Mouse (Mus musculus): ENCODE measurements around the gene Cab39l.
"Not testable (repeated sequence)": the region's sequence is repeated elsewhere in the genome, so short reads cannot be mapped to it uniquely, and the experiment has no call there.

Gene Cab39l

DNA sequence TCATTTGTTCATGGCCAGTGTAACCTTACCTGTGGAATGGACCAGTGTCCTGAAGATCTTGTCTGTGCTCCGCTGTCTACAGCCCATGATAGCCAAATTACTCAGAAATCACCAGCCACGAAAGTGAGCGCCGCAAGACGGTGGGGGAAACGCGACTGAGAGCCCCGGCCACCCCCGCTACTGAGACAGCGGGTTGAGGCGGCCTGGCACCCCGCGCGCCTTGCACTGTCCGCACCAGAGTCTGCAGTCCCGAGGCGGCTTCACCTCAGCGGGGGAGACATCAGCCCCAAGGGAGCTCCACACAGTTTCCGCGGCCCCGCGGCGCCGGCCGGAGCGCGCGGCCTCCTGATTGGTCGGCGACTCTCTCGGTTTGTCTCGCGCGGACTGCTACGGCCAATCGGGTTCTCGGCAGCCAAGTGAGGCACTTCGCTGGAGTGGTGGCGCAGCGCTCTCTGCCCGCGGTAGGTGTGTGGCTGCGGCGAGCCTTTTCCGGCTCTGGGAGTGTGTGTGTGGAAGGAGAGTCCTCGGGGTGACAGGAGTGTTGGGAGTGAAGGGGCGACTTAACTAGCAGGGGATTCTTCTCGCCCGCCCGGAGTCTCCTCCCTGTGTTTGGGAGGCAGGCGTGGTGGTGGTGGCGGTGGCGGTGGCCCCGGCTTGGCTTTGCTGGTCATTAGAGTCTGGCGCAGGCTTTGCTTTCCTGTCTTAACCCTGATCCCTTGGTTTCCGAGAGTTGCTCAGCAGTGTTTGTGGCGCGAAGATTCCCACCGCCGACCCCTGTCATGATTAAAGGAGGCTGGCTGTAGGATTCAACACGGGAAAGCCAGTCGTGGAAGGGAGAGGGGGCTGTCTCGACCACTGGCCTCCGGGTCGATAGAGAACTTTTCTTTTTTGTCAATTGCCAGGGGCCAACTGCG, at the start of gene Cab39l, which contains the start of gene Setdb2:
TSS of gene Cab39l (plus strand) at position 415 of the 914 bp plus-strand sequence.
TSS of gene Setdb2 (minus strand) at position 327 of the 914 bp plus-strand sequence.
- peak; percentile 97 for DNase-seq

GRCm38 (mm10) chr14:59395281-59395680, 45.5 kb upstream of the Cab39l start, which contains the start of gene Phf11c:
Gene Phf11c (minus strand): TSS chr14:59395381.
- DNase-seq, result no peak

GRCm38 (mm10) chr14:59396999-59397398, 43.8 kb upstream of the Cab39l start:
- no peak for DNase-seq

DNA sequence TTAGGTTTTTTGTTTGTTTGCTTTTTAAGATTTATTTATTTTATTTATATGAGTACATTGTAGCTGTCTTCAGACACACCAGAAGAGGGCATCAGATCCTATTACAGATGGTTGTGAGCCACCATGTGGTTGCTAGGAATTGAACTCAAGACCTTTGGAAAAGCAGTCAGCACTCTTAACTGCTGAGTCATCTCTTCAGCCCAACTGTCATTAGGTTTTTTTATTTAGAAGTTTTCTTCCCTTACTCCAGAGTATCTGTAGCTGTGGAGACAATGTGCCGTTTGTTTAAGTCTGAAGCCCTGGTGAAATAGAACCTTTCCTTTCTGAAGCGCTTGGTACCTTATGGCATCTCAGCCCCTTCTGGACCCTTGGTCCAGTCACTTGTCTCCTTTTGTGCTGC, 25.8 kb upstream of the Cab39l start:
- DNase-seq, result not testable (repeated sequence)

DNA sequence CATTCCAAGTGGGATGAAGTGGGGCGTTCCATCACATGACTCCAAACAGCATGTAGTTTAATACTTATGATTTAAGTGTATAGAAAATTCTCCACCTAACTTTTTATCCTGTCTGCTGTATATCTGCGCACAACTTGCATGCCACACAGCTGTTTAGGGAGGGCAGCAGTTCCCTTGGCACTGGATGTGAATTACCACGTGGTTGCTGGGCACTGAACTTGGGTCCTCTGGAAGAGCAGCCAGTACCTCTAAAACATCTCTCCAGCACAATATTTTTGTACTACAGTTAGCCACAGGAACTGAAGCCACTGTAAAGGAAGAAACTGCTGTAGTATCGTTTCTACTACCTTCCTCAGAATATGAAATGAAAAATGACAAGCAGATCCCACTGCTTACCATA, 22.6 kb upstream of the Cab39l start:
- no peak for DNase-seq

DNA sequence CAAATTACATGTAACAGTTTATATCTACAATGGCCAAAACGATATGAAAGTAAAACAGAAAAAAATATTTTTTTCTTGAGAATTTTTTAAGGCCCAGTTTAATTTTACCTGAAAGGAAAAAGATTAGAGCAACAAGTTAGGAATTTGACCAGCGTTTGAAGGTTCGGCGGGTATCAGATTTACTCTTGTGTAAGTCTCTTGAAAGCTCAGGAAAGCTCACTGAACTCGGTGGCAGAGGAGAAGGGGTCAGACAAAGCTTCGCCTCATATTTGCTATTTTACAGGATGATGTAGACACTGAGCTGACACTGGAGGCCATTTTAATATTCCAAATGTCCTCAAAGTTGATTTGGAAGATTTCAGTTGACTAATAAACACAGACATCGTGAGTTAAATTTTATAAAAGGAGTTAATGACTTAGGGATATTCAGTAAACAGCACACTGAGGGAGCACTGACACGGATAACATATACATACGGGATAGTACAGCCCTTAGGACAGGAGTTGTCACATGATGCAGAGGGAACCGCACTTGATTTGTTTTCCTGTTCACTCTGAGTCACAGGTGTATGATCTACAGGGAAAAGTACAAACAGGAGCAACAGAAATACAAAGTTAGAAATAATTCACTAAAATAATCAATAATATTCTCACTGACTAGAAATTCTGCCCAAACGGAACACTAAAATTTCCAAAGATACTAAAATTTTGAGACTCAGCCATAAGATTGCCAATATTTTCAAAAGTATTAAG, 17.7 kb upstream of the Cab39l start:
- DNase-seq, result no peak

DNA sequence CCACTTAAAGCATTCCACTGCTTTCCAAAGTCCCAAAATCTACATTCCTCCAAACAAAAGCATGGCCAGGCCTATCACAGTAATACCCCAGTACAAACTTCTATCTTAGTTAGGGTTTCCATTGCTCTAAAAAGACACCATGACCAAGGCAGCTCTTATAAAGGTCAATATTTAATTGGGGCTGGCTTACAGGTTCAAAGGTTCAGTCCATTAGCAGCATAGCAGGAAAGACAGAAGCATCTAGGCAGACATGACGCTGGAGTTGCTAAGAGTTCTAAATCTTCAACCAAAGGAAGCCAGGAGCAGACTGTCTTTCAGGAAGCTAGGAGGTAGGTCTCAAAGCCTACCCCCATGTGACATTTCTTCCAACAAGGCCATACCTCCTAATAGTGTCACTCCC, 10.2 kb upstream of the Cab39l start:
- no peak for DNase-seq

GRCm38 (mm10) chr14:59433902-59434301, 6.9 kb upstream of the Cab39l start:
- DNase-seq, result no peak

DNA sequence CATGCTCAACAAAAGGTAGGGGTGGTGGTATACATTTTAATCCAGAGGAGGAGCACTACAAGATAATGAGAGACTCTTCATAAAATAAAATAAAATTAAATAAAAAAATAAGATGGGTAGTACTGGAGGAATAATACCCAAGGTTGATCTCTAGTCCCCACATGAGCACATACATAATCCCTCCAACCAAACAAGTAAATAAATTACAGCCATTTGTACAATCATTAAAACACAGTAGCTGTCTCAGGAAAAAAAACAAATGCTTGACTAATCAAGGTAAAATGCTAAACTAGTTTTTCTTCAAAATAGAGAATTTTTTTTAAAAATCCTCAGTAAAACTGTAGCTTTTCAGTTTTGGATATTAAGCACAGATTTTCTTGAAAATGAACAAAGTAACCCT, 5.6 kb upstream of the Cab39l start:
- DNase-seq, result no peak

DNA sequence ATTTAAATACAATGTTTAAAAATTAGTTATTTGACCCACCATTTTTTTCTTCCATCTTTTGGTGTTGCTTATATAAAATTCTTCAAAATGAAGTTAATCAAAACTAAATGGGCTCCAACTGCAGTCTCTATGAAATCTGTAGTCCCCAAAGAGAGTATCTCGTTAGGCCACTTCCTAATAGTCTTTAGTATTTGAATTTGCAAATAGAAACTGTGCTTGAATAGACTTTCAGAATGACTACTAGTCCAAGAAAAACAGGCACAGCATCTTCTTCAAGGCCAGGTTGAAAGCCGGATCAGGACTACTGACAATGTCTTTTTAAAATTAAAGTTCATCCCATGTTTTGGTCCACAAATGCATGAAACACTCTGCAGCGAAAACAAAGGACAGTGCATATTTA, 3.4 kb upstream of the Cab39l start:
- no peak for DNase-seq

DNA sequence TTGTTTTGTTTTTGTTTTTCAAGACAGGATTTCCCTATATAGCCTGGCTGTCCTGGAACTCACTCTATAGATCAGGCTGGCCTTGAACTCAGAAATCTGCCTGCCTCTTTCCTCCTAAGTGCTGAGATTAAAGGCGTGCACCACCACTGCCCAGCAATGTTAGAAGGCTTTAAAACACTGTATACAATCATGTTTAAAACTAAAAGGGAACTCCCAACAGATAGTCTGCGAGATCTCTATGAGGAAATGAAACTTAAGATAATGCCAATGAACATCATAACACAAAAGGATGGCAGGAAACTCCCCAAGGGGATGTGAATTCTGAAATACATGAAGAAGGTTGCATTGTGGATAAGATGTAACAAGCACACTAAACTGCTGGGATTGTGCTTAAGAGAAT, 2.3 kb upstream of the Cab39l start:
- DNase-seq, result no peak

DNA sequence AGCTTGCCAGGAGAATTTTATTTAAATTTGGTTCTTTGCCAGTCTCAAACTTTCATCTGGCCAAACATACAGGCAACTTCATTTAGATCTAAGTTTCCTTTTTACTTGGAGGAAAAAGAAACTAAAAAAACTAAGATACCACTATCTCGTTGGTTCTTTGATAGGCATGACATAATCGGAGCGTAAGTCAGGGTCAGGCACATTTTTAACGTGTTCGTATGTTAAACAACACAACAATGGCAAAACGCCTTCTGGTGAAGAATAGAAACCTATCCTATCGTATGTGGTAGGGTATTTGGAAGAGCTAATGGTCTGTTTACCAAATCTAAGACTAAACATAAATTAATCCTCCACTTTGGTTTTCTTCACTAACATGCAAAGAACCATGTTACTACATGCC, 733 bp upstream of the Cab39l start:
- DNase-seq, result no peak

- DNase-seq, result no peak
Observed at GRCm38 (mm10) chr14:59441472-59441805, 667 bp downstream of the Cab39l start.

- no peak for DNase-seq
Observed at GRCm38 (mm10) chr14:59445421-59445820, 4.6 kb downstream of the Cab39l start.

DNA sequence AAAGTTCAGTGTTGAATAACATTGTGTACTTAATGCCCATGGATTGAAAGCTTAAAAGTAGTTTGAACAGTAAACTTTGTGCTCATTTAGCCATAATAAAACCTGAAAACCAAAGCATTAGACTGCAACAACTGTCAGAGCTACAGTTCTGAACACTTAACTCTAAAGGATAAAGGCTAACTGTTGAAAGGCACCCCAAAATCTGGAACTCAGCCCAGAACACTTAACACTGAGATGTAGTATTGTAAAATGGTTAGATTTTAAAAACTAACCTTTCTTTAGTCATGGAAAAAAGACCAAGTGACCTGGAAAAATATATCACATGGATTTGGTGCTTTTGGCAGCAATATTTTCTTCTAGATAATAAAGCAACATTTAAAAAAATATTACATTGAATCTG, 7.2 kb downstream of the Cab39l start:
- no peak for DNase-seq

DNA sequence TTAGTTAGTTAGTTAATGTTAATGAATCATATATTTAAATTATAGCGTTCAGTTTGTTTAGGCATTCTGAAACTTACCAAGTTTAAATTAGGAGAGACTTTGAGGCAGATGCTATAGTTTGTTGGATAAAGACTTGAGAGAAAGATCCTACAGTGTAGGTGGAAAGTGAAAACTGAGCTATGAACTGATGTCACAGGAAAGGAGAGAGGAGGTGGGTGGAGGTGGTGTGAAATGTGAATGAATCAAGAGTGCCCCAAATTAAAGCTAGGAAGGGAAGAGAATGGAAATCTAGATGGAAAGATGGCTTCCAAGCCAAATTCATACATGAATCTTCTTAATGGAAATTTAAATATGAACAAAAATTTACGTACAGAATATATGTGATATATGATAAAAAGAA, 25.7 kb downstream of the Cab39l start:
- DNase-seq, result no peak

DNA sequence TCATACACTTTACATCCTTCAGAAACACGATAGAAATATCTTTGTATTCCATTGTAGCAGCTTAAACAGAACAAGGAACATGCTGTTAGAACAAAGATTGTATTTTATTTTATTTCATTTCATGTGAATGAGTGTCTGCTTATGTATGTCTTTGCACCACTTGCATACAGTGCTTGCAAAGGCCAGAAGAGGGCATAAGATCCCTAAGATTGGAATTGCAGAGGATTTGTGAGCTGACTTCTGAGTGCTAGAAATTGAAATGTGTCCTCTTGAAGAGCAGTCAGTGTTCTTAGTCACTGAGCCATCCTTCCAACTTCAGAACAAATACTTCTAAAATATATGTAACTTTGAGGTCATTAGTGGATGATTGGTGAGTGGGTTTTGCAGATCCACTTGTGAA, 27.0 kb downstream of the Cab39l start:
- DNase-seq, result peak; percentile 22

GRCm38 (mm10) chr14:59470781-59471180, 30.0 kb downstream of the Cab39l start:
- no peak for DNase-seq

- DNase-seq, result peak; percentile 1
Observed at GRCm38 (mm10) chr14:59478699-59479098, 37.9 kb downstream of the Cab39l start.

DNA sequence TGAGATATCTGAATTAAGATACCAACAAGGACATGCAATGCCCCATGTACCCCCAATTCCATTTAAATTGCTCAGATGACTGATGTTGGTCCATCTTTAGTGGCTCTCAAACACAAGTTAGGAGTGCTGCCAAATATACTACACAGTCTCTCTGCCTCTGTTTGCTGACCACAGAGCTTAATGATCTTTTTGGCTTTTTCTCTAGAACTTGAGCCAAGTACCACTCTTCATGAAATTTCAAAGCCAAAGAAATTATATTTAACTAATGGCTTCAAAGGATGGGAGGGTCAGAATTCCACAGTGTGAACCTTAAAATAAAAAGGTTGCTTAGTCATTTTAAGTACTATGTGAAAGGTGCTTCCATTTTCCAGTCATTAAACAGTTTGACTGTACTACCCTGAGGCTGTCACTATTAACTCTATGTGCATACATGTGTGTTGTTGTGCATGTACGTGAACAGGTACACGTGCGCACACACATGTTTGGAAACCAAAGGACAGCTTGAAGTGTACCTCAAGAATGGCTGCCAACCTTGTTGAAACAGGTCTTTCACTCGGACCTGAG, 44.6 kb downstream of the Cab39l start:
- DNase-seq, result no peak

DNA sequence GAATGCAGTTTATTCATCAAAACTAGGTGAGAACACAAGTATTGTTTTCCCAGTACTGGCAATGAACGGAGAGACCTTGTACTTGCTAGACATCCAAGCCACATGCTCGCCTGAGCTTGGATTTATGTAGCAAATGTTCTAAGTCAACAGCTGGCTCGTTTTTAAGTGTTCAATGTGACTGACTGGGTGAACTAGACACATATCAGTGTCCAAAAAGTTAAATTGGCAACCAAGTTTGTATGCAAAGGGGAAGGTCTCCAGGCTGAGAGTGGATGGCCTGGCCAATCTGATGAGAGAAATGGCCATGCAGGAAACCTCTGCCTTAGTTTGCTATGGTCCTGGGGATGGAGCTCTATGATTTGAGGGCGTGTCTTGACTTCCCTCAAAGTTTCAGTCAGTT, 51.6 kb downstream of the Cab39l start:
- no peak for DNase-seq

DNA sequence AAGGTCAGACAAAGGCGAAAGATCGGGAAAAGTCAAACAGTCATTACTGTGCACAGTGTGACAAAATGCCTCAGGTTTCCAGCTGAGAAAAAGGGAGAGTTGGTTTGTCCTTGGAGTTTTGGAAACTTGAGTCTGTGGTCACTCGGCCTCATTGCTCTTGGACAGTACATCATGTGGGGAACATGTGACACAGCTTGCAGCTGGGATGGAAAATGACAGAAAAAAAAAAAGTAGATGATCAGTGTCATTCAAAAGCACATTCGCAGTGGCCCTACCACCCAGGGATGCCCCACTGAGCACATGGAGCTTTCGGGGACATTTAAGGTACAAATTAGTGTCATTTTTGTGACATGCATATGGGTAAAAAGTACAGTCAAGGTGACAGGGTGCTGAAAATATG, 57.2 kb downstream of the Cab39l start:
- no peak for DNase-seq

GRCm38 (mm10) chr14:59504831-59505230, 64.1 kb downstream of the Cab39l start:
- DNase-seq, result no peak

DNA sequence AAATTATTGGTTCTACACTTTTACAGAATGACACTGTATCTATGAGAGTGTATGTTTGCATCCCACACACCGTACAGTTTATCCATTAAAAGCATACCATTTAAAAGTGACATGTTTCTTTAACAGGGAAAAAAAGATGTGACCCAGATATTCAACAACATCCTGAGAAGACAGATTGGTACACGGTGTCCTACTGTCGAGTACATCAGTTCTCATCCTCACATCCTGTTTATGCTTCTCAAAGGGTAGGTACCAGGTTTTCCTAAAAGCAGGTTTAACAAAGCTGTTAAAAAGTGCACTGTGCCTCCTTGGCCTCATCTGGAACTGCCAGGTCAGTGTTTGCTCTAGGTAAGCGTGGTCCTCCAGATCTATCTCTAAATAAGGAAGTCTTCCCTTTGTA, 65.4 kb downstream of the Cab39l start:
- no peak for DNase-seq
